Mouse (Mus musculus): ENCODE data around the gene Gm11568. TPM values are rescaled to one million over a fixed set of nuclear protein-coding genes. Genes with fewer than 3 reads are reported as not detected.

Gene Gm11568
- polyA plus RNA-seq, 1 experiment from 2014 or later, result not detected

Other genes with a start within 250 kb of the Gm11568 start
- gene Gm11937, start 247.7 kb upstream of the Gm11568 start, polyA plus RNA-seq (2015; fragmentation: Nextera tagmentation; extraction: Ambion mirVana), result not detected in 2 replicates
- gene Krtap2-4, start 243.1 kb upstream of the Gm11568 start, polyA plus RNA-seq (2015; fragmentation: Nextera tagmentation; extraction: Ambion mirVana), result not detected in 2 replicates
- not detected in 2 replicates for gene Gm11562, start 237.5 kb upstream of the Gm11568 start, polyA plus RNA-seq (2015; fragmentation: Nextera tagmentation; extraction: Ambion mirVana)
- gene Krtap4-1, start 229.7 kb upstream of the Gm11568 start, polyA plus RNA-seq (2015; fragmentation: Nextera tagmentation; extraction: Ambion mirVana), result not detected in 2 replicates
- not detected in 2 replicates for gene Krtap4-2, start 222.8 kb upstream of the Gm11568 start, polyA plus RNA-seq (2015; fragmentation: Nextera tagmentation; extraction: Ambion mirVana)
- gene Krtap4-7, start 213.8 kb upstream of the Gm11568 start, polyA plus RNA-seq (2015; fragmentation: Nextera tagmentation; extraction: Ambion mirVana), result not detected in 2 replicates
- gene Gm11555, start 207.7 kb upstream of the Gm11568 start, polyA plus RNA-seq (2015; fragmentation: Nextera tagmentation; extraction: Ambion mirVana), result not detected in 2 replicates
- gene Gm11563, start 199.0 kb upstream of the Gm11568 start, polyA plus RNA-seq (2015; fragmentation: Nextera tagmentation; extraction: Ambion mirVana), result not detected in 2 replicates
- gene Krtap4-6, start 192.0 kb upstream of the Gm11568 start, polyA plus RNA-seq (2015; fragmentation: Nextera tagmentation; extraction: Ambion mirVana), result not detected in 2 replicates
- gene Gm14190, start 167.2 kb upstream of the Gm11568 start, polyA plus RNA-seq (2015; fragmentation: Nextera tagmentation; extraction: Ambion mirVana), result not detected in 2 replicates
- gene Gm14180, start 123.6 kb upstream of the Gm11568 start, polyA plus RNA-seq (2015; fragmentation: Nextera tagmentation; extraction: Ambion mirVana), result not detected in 2 replicates
- not detected in 2 replicates for gene Gm11595, start 85.0 kb upstream of the Gm11568 start, polyA plus RNA-seq (2015; fragmentation: Nextera tagmentation; extraction: Ambion mirVana)
- not detected in 2 replicates for gene Krtap4-8, start 77.2 kb upstream of the Gm11568 start, polyA plus RNA-seq (2015; fragmentation: Nextera tagmentation; extraction: Ambion mirVana)
- gene Krtap4-9, start 72.7 kb upstream of the Gm11568 start, polyA plus RNA-seq (2015; fragmentation: Nextera tagmentation; extraction: Ambion mirVana), result not detected in 2 replicates
- gene Gm11596, start 64.5 kb upstream of the Gm11568 start, polyA plus RNA-seq (2015; fragmentation: Nextera tagmentation; extraction: Ambion mirVana), result not detected in 2 replicates
- not detected in 2 replicates for gene Gm11569, start 59.0 kb upstream of the Gm11568 start, polyA plus RNA-seq (2015; fragmentation: Nextera tagmentation; extraction: Ambion mirVana)
- not detected in 2 replicates for gene Gm11554, start 53.5 kb upstream of the Gm11568 start, polyA plus RNA-seq (2015; fragmentation: Nextera tagmentation; extraction: Ambion mirVana)
- gene Krtap4-13, start 48.0 kb upstream of the Gm11568 start, polyA plus RNA-seq (2015; fragmentation: Nextera tagmentation; extraction: Ambion mirVana), result not detected in 2 replicates
- not detected in 2 replicates for gene Gm11564, start 42.3 kb upstream of the Gm11568 start, polyA plus RNA-seq (2015; fragmentation: Nextera tagmentation; extraction: Ambion mirVana)
- gene 2300003K06Rik, start 19.9 kb upstream of the Gm11568 start, polyA plus RNA-seq (2015; fragmentation: Nextera tagmentation; extraction: Ambion mirVana), result not detected in 2 replicates
- gene Krtap4-16, start 6.3 kb upstream of the Gm11568 start, polyA plus RNA-seq (2015; fragmentation: Nextera tagmentation; extraction: Ambion mirVana), result not detected in 2 replicates
- not detected in 2 replicates for gene Gm11559, start 6.6 kb downstream of the Gm11568 start, polyA plus RNA-seq (2015; fragmentation: Nextera tagmentation; extraction: Ambion mirVana)
- gene Krtap9-1, start 15.5 kb downstream of the Gm11568 start, polyA plus RNA-seq (2015; fragmentation: Nextera tagmentation; extraction: Ambion mirVana), result not detected in 2 replicates
- gene Gm11567, start 21.3 kb downstream of the Gm11568 start, polyA plus RNA-seq (2015; fragmentation: Nextera tagmentation; extraction: Ambion mirVana), result not detected in 2 replicates
- gene Krtap31-1, start 50.0 kb downstream of the Gm11568 start, polyA plus RNA-seq (2015; fragmentation: Nextera tagmentation; extraction: Ambion mirVana), result not detected in 2 replicates
- not detected in 2 replicates for gene Gm11565, start 56.8 kb downstream of the Gm11568 start, polyA plus RNA-seq (2015; fragmentation: Nextera tagmentation; extraction: Ambion mirVana)
- gene Krtap31-2, start 78.4 kb downstream of the Gm11568 start, polyA plus RNA-seq (2015; fragmentation: Nextera tagmentation; extraction: Ambion mirVana), result not detected in 2 replicates
- not detected in 2 replicates for gene Krtap9-5, start 90.6 kb downstream of the Gm11568 start, polyA plus RNA-seq (2015; fragmentation: Nextera tagmentation; extraction: Ambion mirVana)
- not detected in 2 replicates for gene Krtap29-1, start 121.1 kb downstream of the Gm11568 start, polyA plus RNA-seq (2015; fragmentation: Nextera tagmentation; extraction: Ambion mirVana)
- 0.10 TPM in 2 replicates for gene Krtap16-1, start 128.7 kb downstream of the Gm11568 start, polyA plus RNA-seq (2015; fragmentation: Nextera tagmentation; extraction: Ambion mirVana)
- gene Krtap17-1, start 136.1 kb downstream of the Gm11568 start, polyA plus RNA-seq (2015; fragmentation: Nextera tagmentation; extraction: Ambion mirVana), result 1.2 and 1.5 TPM in 2 replicates
- not detected in 2 replicates for gene Krt33a, start 158.3 kb downstream of the Gm11568 start, polyA plus RNA-seq (2015; fragmentation: Nextera tagmentation; extraction: Ambion mirVana)
- gene Krt33b, start 172.0 kb downstream of the Gm11568 start, polyA plus RNA-seq (2015; fragmentation: Nextera tagmentation; extraction: Ambion mirVana), result 0.13 TPM in 1 of 2 replicates, not detected in the other
- not detected in 2 replicates for gene Krt34, start 183.6 kb downstream of the Gm11568 start, polyA plus RNA-seq (2015; fragmentation: Nextera tagmentation; extraction: Ambion mirVana)
- gene Krt31, start 192.6 kb downstream of the Gm11568 start, polyA plus RNA-seq (2015; fragmentation: Nextera tagmentation; extraction: Ambion mirVana), result not detected in 2 replicates
- gene Krt32, start 230.3 kb downstream of the Gm11568 start, polyA plus RNA-seq (2015; fragmentation: Nextera tagmentation; extraction: Ambion mirVana), result not detected in 2 replicates
- not detected in 2 replicates for gene Krt35, start 238.3 kb downstream of the Gm11568 start, polyA plus RNA-seq (2015; fragmentation: Nextera tagmentation; extraction: Ambion mirVana)
- not detected in 2 replicates for gene Krt36, start 247.7 kb downstream of the Gm11568 start, polyA plus RNA-seq (2015; fragmentation: Nextera tagmentation; extraction: Ambion mirVana)